Mouse (Mus musculus): Measurements from ENCODE around the gene Gramd4.
"Not testable (repeated sequence)": the region's sequence is repeated elsewhere in the genome, so short reads cannot be mapped to it uniquely, and the experiment has no call there.

Gramd4 gene

DNA sequence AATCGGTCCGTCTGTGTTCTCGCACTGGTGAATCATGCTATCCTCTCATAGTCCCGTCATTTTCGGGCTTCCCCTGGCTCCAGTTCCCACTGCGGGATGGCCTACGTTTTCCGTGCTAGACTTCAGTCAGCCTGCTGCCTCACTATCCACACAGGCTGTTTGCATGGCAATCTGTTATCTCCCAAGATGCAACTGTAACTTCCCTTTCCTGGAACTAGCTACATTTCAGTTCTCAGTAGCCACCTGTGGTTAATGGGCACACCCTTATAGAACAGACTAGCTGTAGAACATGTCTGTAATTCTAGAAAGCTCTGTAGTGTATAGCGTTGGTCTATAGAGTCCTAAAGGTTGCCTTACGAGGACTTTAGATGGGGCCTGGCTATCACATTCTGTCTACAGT is 6.3 kb upstream of the Gramd4 start:
- DNase-seq (ENCODE audit: low read depth, low spot score), result no peak

DNA sequence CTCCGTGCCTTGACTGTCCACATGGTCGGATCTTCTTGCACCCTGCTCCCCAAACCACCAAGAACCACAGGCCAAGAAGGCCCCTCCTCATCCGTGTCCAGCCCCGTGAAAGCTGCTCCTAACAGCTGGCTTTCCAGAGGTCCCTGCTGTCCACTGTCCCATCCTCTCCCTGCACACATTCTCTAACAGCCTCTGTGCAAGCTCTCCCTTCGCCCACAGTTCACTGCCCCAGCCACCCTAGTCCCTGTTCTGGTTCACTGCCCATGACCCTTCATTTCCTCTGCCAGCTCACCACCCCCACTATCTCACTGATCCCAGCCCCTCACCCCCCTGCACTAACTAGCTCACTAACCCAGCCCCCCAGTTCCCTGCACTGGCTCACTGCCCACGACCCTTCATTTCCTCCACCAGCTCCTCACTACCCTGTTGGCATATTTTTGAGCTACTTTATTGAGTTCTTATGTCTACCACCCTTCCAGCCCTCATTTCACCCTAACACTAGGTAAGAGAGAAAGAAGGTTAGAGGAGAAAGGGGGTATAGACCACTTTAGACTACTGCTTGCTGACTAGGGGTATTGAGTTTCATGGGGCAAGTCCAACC is 5.5 kb upstream of the Gramd4 start:
- no peak for DNase-seq (ENCODE audit: low read depth, low spot score)

DNA sequence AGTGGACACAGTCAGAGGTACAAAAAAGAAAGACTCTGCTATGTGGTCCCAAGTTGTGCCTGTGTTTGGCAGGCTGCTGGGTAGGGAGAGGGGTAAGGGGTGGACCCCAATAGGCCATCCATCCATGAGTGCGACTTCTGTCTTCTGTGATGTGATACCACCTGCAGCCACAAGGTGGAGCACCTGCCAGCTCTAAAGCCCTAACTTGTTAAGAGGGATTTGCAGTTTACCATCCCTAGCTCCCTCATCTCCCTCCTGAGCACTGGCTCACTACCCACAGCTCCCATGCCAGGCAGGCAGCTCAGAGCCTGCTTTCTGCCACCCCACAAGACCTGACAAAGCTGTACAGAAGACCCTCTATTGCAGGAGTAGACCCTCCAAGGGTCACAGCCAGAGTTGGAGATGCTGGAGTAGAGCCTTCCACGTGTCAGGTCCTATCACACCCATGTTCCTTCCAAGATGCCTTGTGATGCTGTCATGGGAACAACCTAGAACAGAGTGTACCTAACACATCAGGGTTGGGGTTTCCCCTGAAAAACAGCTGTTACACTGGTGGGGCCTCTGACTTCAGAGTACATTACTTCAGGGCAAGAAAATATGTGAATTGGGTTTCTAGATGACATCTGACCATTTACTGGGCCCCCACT is 3.5 kb upstream of the Gramd4 start:
- peak; percentile 79 for DNase-seq (ENCODE audit: low read depth, low spot score)

DNA sequence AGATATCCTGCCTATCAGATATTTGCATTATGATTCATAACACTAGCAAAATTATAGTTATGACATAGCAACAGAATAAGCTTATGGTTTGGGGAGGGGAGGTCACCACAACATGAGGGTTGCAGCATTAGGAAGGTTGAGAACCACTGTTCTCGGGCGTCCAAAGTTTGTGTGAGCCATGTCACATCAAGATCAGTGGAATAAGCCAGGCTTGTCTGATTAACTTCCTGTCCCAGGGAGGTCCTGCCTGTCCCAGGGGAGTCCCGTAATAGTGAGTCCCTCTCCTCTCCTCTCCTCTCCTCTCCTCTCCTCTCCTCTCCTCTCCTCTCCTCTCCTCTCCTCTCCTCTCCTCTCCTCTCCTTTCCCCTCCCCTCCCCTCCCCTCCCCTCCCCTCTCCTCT is 2.6 kb upstream of the Gramd4 start:
- not testable (repeated sequence) for DNase-seq (ENCODE audit: low read depth, low spot score)

DNA sequence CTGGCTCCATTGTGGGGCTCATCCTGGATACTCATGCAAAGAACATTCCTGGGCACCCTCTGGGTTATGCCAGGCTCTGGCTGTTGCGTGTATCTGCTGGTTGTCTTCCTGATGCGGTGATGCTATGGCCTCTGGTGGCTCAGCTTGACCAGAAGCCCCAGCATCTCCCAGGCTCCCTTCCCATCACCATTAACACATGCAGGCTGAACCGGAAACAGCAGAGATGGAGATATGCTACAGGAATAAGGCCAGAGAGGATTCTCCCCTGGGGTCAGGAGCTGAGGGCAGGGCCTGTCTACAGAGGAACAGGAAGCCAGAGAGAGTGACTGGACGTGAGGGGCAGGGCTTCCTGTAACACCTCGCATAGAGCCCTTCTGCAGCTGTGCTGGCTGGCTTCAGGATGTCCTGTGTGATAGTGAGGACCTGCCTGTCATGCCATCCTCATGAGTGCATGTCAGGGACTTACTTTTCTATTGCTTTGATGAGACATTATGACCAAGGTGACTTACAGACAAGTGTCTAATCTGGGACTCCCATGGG is 1.2 kb upstream of the Gramd4 start:
- no peak for DNase-seq (ENCODE audit: low read depth, low spot score)

DNA sequence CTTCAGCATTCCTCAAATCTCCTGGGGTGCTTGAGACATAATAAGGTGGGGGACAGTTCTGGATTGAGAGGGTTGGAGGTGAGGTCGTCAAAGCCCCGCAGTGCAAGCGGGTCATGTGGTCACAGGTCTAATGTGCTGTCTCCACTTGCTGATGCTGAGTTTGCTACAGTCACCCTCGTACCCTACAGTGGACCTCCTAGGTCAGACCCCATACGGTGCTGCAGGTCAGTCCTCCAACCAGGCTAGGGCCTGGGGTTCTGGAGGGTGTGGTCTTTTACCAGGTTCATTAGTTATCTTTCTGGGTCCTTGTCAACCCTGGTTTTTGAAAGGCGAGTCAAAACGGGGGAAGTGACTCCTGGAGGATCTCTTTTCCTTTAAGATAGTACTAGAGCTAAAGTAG is 413 bp downstream of the Gramd4 start:
- peak; percentile 21 for DNase-seq (ENCODE audit: low read depth, low spot score)

DNA sequence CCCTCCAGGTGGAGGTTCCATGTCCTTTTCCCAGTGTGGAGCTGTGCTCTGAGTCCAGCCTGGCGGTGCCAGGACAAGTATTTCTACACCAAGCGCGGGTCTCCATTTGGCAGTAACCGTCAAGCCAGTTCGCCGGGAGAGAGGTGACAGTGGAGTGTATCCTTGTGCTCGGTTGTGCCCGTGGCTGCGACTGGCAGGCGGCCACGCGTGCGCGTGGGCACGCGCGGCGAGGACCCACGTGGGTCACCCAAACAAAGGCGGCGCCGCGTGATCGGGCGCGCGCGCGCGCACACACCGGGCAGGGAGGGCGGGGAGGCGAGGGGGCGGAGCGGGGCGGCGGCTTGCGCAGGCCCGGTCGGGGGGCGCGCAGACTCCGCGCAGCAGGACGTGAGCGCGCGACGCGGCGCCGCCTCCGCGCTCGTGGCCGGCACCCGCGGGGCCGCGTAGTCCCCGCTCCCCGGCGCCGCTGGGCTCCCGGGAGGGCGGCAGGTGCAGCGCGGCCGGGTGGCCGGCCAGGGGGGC is 960 bp downstream of the Gramd4 start:
- peak; percentile 59 for DNase-seq (ENCODE audit: low read depth, low spot score)

DNA sequence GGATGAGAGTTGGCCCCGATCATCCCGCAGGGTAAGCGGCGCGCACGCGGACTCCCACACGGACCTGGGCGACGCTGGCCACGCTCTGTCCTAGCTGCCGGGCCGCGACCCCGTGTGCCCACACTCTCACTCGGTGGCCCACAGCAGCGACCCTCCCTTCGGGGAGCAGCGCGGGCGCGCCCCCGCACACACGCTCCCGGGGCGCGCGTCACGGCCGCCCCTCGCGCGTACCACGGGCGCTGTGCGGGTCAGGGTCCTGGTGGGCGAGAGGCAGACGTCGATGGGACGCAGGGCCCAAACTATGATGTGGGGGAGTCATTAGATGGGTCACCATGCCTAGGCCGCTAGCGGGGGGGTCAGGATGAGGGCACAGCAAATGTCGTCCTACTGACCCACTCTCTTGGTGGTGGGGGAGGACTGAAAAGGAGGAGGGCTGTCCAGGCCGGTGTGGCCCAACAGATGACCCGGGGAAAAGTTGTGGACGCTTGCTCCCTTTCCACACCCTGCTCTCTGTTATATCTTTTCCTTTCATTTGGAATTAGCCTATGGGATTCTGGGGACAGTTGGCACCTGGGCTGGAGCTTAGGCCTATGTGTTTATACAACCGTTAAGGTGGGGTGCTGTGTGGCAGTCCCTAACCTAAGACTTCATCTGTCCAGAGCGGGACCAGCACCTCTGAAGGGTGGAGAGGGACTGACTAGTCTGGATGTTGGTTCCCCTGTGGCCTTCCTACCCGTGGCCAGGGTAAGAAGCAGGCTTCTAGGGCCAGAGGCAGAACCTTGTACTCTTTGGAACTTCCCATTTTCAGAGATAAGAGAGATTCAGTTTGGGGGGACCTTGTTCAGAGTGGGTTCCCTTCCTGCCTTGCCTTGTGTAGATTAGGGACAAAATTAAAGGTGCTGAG is 1.7 kb downstream of the Gramd4 start:
- DNase-seq (ENCODE audit: low read depth, low spot score), result peak; percentile 31

DNA sequence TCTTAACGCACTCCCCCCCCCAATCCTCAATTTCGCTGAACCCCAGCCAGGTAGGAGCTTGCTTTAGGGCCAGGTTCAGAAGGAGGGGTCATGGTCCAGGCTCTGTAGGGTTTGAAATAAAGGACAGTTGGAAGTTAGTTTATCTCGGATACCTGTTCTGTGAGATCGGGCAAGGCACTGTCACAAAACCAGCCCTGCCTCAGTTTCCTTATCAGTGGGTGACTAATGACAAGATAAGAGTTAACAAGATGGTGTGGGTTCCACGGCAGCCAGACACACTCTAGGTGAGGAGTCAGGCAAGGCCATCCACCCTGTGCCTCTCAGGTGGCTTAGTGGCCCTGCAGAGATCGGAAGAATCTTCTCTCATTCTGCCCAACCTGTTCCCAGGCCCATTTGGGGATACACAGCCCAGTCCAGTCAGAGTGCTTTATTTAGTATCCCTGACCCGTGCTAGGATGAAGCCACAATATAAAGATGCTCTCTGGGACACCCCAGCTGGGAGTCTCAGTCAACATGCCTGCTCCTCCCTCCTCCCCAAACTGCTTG is 2.4 kb downstream of the Gramd4 start:
- no peak for DNase-seq (ENCODE audit: low read depth, low spot score)

DNA sequence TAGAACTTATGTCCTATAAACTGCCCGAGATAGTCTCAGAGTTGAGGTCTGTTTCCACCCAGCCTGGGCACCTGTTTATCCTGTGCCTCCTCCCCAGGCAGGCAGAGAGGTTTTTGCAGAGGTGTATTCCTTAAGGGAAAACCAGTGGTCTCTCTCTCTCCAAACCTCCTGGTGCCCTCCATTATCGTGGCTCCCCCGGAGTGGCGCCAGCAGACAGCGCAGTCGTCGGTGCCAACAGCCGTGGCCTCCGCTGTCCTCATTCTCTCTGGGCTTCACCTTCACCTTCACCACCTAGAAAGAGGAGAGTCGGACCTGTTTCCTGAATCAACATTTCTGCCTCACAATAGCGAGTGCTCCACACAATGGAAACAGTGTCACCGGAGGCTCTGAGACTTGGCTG is 3.1 kb downstream of the Gramd4 start:
- DNase-seq (ENCODE audit: low read depth, low spot score), result no peak

DNA sequence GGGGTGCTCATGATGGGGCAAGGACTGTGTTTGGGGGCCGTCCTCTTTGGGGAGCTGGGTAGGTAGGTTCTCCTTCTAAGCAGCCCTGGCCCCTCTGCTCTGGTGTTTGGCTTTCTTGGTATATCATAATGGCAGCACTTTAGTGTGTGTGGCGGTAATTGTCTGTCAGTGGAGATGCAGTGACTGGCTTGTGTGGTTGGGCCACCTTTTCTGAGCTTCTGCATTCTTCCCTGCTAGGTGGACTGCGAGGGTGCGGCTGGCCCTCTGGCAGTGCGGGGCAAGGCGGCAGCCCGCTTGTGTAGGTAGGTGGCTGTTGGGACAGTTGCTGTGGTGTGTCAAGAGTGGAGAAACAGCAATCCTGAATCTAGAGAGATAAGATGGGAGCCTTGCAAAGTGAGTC is 3.7 kb downstream of the Gramd4 start:
- DNase-seq (ENCODE audit: low read depth, low spot score), result no peak

DNA sequence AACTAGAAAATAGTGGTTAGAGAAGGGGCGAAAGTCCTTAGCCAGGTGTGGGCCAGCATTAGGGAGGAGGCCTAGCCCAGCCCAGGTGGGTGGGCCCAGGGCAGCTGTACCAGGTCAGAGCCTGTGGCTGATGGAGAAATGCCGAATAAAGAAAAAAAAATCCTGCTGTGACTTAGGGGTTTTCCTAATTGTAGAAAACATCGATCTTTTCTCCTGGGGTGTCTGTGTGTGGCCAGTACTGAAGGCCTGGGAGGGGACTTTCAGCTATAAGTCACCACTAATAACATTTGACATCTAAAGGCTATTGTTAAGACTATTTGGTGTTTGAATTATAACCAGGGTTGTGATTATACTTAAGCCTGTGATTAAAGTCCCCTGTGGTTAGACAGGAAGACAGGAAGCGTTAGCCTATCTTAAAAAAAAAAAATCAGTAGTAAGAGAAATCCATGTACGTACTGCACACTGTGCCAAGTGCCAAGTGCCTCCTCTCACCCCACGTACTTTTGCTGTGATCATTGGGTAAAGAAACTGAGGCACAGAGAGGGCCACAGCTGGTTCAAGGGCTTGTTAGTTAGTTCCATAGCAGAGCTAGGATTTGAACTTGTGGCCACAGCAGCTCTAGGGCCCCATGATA is 4.5 kb downstream of the Gramd4 start:
- DNase-seq (ENCODE audit: low read depth, low spot score), result no peak

DNA sequence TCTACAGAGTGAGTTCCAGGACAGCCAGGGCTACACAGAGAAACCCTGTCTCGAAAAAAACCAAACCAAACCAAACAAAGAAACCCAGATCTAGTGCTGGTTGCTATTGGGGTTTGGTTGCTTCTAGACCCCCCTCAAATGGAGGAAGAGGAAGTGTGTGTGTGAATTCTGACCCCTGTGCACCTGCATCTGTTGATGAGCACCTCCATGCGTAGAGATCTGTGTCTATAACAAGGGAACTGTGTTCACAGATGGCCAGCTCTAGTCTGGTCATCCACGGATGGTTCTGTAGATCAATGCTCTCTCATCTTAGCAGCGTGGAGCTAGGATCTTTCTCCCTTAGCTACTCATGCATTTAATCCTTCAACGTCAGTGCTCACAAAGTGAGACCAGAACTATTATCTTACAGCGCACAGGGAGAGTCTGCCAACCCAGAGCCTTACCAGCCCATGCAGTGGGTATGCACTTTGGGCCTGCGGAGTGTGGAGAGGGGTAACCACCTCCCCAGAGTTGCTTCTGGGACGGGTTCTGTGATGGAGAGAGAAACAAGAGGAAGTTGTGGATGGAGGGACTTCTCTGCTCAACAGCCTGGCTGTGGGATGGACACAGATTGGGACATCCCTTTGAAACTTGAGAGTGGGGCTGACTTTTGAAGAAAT is 6.8 kb downstream of the Gramd4 start:
- no peak for DNase-seq (ENCODE audit: low read depth, low spot score)

DNA sequence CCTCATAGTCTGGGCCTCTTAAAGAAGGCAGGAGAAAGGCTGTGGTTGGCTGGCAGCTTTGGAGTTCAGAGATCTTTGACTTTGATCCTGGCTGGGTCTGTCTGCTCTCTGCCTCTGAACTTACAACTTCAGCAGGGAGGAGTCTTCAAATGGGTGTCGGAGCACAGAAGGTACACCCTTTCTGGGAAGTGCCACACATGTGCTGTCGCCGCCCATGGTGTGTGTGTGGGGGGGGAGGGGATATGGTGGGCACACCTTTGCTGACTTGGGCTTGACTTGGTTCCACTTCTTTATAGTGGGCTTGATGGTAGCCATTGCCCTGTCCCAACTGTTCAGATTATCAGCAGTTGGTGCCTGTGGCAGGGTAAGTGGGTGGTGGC is 7.3 kb downstream of the Gramd4 start:
- no peak for DNase-seq (ENCODE audit: low read depth, low spot score)

DNA sequence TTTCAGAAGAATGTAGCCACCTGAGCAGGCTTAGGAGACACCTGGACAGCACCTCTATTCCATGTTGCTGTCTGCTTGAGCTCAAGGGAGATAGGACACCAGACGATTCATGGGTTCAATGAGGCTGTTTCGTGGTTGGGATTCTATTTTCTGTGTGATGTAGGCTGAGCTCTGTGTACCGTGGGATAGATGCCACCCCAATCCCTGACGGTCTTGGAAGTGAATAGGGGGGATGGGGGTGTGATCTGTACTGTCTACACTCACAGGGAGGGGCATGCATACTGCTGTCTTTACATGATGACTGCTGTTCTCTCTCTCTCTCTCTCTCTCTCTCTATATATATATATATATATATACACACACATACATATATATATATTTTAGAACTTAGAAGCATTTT is 7.9 kb downstream of the Gramd4 start:
- DNase-seq (ENCODE audit: low read depth, low spot score), result no peak

DNA sequence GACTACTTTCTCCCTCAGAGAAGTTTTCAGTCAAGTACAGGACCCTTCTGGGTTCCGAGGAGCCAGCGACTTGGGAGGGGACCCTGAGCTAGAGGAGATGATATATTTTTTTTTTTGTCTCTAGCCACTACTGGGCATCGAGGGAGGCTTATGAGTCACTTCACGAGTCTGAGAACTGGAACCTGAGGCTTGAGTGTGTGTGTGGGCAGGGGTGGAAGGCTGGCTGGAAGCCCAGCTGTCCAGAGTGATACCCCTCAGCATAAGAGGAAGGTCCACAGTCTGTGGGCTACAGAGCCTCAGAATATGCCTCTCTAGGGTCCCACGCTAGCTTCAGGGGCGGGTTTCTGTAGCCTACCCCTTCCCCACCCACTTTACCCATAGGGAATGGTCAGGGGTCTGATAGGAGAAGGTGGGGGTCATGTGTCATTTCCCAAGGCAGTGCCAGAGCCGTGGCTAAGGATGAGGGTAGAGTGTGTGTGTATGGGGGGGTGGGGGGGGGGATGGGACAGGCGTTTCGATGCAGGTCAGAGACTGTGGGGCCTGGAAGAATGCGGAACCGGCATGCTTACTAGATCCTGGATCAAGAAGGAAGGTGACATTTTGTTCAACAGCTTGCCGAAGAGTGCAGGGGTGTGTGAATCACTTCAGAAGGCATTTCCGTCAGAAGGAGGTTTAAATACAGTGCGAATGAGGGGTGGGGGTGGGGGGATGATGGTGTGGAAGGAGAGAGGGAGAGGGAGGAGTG is 9.5 kb downstream of the Gramd4 start:
- DNase-seq (ENCODE audit: low read depth, low spot score), result no peak

DNA sequence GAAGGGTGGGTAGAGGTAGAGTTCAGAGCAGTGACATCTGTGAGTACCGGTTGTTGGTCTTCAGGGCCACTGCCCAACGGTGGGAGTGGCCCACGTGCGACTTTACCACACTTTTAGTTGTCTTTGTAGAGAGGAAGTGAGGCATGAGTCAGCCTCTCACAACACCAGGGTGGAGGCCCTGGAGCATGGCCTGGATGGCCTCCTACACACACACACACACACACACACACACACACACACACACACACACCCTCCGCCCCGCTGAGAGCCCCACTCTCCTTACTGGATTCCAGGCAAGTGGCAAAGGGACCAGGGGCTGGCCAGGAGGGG is 10.1 kb downstream of the Gramd4 start:
- DNase-seq (ENCODE audit: low read depth, low spot score), result no peak

DNA sequence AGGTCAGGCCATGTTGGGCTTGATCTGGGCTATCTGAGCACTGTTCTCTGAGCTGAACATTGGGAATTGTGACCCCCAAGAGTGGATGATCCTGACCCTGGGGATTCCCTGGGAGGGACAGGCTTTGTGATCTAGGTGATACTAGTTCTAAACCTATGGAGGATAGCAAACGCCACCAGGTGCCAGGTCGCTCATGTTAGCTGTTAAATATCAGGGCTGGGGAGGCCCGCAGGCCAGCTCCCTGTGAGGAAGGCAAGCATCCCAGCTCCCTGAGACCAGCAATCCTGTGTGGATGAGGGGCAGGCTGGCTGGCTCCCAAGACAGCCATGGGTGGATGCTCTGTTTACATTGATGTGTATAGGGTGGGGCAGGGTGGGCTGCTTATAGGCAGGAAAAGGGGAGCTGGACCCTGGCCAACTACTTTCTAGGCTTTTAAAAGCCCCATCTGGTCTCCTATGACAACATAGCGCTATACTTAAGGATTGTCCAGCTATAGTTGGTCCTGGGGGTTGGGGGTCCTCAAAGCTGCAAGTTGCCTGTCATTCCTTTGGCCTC is 10.5 kb downstream of the Gramd4 start:
- DNase-seq (ENCODE audit: low read depth, low spot score), result no peak

DNA sequence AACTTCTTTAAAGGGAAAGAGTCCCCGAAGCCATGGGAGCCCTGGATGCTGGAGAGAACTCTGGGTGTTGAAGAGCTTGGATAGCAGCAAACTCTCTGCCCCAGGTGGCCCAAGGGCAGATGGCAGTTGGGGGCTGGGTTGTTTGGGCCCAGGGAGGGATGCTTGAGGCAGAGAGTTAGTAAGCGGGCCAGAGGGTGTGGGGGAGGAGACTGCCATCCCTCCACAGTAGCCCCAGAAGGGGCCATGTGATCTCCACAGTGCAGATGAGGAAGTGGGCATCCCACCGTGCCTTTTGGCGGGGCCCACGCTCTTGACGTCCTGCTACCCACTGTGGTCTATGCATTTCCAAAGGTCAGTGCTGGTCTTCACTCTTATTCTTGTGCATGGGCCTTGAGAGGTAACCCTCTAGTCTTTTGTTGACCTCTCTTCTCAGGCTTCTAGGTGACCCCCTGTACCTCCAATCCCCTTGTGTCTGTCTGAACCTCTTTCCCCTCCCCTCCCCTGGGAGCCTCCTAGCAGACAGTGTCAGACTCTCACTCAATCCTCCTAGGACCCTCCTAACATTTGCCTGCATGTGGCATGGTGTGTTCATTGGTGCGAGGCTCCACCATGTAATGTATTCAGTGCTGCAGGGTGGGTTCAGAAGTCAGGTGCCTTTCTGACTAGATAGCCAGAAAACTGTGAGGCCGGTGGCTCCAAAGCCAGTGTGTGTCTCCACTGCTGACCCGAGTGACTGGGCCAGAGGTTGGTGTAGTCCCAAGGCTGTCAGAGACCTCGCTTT is 11.7 kb downstream of the Gramd4 start:
- no peak for DNase-seq (ENCODE audit: low read depth, low spot score)
